Mouse (Mus musculus): ENCODE results near the gene Pter.

Pter gene

DNA sequence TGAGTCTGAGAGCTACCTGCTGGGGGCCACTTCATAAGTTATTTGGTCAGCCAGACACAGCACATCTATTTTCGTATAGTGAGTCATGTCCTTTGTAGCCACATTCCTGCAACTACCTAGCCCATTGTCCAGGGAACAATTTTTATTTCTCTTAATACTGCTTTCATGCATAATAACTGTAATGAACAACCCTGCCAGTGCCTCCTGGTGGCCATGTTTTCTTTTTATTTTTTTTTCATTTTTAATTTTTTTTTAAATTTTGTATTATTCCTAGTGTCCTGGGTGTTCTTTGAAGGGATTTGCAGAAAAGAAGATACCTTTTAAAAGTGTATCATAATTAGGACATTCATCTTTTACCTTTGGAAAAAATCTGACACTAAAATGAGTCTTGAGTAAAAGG, 84.6 kb downstream of the Pter start:
- no peak for DNase-seq (ENCODE audit: low spot score in 2 of 2)

DNA sequence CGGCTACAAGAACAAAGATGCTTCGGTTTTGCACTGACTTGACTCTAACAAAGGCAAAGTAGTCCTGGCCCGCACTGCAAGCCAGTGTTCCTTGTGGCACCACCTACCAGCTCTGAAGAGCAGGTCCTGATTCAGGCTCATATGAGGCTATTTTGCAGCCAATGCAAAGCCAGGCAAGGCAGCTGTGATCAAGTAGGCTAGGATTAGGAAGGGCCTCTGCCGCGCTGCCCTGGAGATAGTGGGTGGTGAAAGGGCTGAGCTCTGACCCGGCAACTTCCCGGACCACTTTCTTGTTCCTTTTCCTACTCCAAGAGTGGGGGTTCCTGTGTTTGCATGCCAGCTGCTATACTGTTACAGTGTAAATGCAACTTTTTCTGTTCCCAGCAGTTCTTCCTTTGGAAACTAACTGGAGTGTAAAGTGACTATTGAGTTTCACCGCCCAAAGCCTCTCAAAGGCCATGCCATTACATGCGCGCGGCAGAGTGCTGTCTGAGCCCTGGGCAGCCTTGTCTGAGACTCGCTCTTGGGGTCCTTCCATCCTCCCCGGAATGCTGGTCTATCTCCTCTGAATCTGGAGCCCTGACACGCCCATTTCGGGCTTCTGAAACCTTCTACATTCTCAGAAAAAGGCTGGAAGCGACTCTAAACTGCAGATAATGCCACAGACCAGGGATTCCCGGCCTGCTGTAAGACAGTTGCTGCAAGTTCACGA, 85.6 kb downstream of the Pter start:
- peak in 1 of 2 experiments; percentile 13 for DNase-seq (ENCODE audit: low spot score in 2 of 2)

DNA sequence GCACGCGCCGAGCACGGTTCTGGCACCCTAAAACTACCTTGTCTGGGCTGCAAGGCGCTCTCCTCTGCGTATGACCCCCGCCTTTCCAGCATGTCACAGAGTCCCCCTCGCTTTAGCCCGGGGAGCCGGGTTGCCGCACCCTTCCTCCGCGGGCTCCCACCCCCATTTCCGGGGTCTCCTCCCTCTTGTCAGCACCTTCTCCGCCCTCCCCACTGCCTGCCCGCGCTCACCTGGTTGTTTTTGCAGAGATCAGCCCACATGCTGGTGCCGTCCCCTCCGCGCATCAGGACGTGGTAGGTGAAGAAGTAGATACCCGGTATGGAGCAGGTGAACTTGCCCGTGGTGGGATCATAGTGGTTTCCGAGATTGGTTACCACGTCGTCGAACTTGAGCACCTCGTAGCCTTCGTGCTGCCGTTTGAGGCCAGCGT, 86.2 kb downstream of the Pter start:
- peak in 1 of 2 experiments; percentile 6 for DNase-seq (ENCODE audit: low spot score in 2 of 2)

DNA sequence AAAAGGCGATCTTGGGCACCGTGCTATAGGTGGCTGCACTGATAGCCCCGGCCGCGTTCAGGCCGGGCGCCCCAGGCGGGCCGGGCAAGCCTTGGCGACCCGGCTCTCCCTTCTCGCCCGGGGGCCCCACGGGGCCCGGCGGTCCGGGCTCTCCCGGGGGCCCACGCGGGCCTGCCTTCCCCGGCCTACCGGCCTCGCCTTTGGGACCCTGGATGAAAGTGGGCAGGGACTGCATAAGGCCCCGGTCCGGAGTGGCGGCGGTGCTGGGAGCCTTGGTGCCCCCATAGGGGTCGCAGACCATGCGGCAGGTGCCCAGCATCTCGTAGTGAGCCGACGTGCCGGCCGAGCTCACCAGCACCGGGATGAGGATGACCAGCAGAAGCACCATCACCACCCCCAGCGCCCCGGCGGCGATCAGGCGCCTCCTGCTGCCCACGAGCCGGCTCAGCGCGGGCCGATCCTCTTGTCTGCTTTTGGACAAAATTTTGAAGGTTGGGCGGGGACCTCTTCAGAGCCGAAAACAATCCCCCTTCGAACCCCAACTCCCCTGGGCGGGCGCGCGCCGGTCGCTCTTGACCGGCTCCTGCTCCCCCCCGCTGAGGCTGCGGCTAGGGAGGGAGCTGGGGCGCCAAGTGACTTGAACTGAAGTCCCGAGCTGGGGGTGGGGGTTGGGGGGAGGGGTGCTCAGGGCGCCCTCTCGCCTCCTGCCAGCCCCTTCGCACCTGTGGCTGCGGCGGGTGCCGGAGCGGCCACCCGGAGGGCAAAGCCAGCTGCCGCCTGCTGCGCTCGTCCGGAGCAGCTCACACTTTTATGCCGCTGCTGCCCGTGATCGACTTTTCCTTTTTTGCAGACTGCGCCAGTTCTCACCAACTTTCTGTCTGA, 86.9 kb downstream of the Pter start:
- DNase-seq (ENCODE audit: low spot score in 2 of 2) = peak in 1 of 2 experiments; percentile 24

DNA sequence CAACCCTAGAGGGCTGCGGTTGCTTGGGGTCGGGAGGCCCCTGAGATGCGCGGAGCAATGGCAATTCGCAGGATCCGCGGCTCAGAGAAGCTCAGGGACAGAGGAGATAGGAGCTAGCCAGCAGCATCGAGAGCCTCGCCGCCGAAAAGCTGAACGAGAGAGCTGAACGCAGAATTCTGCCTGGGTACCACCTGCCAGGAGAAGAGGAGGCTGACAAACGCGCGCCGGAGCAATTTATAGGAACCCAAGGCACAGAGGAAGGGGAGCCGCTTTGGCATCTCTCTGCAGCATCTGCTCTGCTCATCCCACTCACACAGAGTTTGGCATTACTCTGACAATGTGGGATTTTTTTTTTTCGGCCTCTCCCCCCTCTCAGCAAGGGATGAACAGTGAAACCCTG, 87.6 kb downstream of the Pter start, which contains the start of gene C1ql3:
Gene C1ql3 (minus strand): TSS at position 335 of the 400 bp plus-strand sequence.
- DNase-seq (ENCODE audit: low spot score in 2 of 2) = peak; percentile 55 to 90

DNA sequence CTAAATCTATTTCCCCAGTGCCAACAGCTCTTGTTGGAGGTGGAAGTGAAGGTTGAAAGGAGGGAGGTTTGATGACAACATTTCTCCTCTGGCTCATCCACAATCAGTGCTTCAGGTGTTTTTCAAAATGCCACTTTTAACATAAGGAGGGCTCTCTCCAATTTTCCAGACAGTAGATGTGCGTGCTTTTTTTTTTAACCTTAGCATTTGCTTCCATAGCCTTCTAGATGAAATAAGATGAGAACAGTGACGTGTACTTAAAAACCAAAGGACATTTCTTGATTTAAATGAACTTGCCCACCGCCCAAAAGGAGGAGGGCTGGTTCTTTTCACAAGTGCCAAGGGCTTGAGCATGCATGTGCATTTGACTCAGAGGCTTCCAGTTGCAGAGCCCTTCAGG, 88.1 kb downstream of the Pter start:
- DNase-seq (ENCODE audit: low spot score in 2 of 2) = no peak

DNA sequence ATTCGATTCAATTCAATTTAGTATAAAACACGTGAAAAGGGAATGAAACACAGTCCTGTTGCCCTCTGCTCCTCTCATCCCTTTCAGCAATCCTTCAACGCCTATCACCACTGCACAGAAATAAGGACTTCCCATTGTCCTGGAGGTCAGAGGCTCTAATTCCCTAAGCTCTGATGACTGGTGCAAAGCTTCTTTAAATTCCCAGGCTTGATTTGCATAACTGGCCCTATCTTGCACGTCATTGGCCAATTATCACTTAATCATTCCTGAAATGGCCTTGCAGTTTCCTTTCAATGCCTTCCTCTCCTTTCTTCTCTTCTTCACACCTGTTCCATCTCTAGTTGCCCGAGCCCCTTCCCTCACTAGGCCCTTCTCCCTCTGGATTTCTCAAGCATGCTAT, 94.5 kb downstream of the Pter start:
- DNase-seq (ENCODE audit: low spot score in 2 of 2) = no peak

DNA sequence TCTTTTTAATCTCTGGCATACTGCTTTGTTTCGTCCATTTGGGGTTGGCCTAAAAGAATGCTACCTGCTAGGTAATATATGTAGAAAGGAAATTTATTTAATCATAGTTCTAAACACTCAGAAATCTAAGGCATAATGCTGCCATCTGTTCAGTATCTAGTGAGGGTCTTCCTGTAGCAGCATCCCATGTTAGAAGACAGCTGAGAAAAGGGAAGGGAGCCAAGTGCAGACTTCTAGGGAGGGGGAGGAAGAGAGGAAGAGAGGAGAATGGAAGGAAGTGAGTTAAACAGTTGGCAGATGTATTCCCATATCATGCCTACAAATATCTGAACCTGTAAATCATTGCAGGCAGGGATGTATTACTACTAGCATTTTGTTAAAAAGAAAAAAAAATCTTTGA, 95.0 kb downstream of the Pter start:
- no peak for DNase-seq (ENCODE audit: low spot score in 2 of 2)

DNA sequence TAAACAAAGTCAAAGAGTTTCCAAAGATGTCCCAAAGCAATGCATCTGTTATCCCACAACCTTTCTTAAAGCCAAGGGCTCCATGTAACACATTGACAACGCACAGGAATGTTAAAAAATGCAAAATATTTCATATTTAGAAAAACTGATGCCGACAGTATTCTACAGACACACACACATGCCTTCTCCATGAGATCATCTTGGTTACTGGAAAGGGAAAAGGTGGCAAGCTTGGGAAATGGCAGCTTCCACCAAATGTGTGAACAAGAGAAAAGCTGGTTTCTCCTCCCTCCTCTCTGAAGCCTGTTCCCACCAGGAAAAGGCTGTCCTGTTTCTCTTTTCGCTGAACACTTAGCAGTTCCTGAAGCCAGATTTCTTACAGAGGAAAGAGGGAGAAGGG, 114.9 kb downstream of the Pter start:
- peak; percentile 4 to 6 for DNase-seq (ENCODE audit: low spot score in 2 of 2)

DNA sequence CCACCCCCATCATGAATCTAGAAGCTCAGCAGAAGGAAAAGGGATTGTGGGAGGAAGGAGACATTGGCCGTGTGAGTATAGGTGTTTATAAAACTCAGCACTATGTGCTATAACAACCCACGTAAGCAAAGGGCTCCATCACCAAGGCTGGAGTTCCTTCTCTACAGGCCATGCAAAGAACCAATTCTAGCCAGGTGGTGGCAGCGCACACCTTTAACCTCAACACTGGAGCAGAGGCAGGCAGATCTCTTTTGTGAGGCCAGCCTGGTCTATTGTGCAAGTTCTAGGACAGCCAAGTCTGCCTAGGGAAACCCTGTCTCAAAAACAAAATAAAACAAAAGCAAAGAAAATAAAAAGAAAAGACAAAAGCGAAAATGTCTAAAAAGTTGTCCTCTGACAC, 115.9 kb downstream of the Pter start:
- no peak for DNase-seq (ENCODE audit: low spot score in 2 of 2)

DNA sequence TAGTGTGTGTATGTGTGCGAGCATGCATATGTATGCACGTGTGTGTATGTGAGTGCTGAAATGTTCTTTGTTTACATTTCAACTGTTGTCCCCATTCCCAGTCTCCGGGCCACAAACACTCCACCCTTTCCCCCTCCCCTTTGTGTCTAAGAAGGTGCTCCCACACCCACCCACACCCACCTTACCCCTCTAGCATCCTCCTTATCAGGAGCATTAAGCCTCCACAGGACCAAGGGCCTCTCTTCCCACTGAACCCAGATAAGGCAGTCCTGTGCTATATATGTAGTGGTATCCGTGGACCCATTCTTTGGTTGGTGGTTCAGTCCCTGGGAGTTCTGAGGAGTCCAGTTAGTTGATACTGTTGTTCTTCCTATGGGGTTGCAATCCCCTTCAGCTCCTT, 120.7 kb downstream of the Pter start:
- DNase-seq (ENCODE audit: low spot score in 2 of 2) = no peak

DNA sequence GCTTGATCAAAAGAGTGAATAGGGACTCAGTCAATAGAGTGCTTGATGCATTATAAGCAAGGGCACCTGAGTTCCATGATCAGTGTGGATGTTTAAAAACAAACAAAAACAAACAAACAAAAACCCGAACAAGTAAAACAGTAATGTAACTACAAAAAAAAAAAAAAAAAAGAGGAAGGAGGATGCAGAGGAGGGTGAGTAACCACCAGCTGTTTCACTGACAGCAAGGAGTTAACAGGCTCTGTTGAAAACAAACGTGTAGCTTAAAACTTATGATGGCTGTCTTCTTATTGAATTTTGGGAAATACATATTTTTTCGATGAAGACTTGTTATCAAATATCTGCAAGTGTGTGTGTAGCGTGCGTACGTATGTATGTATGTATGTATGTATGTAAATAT, 124.8 kb downstream of the Pter start:
- no peak for DNase-seq (ENCODE audit: low spot score in 2 of 2)
